Mouse (Mus musculus): ENCODE results near the gene Yipf3.
A peak's percentile ranks its signal among the peaks of the same experiment; 100 is the strongest.

Gene Yipf3

DNA sequence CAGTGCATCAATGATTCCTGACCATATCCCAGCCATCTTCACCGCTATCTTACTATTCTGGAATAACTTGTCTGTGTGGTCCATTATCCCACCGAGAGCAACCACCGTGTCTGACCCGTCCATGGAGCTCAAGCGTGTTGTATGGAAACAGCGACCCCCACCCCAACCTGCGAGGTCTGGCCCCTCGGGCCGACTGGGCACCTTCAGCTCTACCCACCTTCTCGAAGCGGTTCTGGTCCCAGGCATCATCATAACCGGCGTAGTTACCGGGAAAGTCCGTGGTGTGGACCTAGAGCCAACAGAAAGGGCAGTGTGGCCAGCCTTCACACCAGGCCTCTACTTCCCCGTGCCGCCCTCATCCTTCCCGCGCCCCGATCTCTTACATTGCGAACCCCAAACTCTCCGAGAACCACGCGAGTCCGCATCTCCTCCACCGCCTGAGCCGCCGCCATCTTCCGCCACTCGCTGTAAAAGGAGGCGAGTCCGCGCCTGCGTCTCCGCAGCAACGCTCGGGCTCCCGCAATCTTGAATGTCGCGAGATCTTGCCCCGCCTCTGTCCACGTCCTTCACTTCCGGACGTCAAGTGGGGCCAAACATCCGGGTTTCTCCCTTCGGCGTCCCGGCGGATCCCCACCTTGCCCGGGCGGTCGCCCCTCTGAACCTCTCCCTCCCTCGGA, at the start of gene Yipf3, which contains the start of gene Polr1c:
Gene Yipf3 (plus strand): TSS at position 569 of the 677 bp plus-strand sequence.
Gene Polr1c (minus strand): TSS at position 543 of the 677 bp plus-strand sequence.
- peak; percentile 77; the same call in 1 of the 2 replicates for TF ChIP-seq GATA4 (IDR thresholded peaks at IDR 0.05; ENCODE audit: insufficient replicate concordance, low read length)

DNA sequence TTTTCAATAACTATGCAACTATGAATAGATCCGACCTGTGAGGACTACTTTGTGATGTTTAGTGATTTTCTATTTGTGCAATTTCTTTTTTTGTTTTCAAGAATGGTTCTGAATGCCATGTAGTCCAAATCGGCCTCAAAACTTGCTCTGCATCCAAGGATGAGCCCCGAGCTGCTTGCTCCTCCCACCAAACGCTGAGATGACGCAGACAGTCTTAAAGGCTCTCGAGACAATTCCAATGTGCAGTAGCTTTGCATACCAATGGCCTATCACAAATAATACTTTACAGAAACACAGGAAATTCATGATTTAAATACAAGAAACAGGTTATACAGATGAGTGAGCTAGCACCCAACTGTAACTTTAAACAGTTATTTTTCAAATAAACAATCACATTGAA, 46.7 kb upstream of the Yipf3 start:
- TF ChIP-seq GATA4 (IDR thresholded peaks at IDR 0.05; ENCODE audit: insufficient replicate concordance, low read length), result no peak

DNA sequence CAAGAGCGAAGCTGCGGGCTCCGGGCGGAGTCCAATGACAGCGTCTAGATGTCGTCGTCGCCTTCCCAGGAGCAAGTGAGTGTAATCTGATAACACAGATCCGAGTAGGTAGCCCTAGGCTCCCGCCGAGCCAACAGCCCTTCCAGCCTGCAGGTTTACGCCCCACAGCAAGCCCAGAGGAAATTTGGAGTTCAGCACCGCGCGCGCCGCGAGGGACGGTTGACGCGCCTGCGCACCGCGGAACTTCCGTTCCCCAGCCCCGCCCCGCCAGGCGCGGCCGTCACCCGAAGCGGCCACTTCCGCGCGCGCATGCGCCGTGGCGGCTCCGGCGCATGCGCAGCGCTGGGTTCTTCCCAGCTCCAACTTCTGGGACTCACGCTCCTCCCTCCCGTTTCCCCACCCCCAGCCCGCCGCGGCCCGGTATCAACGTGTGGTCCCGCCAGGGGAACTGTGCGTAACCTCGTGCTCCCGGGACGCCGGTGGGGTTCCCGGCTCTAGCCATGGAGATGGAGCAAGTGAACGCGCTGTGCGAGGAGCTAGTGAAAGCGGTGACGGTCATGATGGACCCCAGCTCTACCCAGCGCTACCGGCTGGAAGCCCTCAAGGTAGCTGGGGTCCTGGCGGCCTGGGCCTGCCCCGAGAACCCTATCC, 45.3 kb upstream of the Yipf3 start, which contains the start of the genes Polh and Xpo5:
Gene Polh (minus strand): TSS at position 225 of the 651 bp plus-strand sequence.
Gene Xpo5 (plus strand): TSS at position 362 of the 651 bp plus-strand sequence.
- peak; percentile 18; the same call in 1 of the 2 replicates for TF ChIP-seq GATA4 (IDR thresholded peaks at IDR 0.05; ENCODE audit: insufficient replicate concordance, low read length)

DNA sequence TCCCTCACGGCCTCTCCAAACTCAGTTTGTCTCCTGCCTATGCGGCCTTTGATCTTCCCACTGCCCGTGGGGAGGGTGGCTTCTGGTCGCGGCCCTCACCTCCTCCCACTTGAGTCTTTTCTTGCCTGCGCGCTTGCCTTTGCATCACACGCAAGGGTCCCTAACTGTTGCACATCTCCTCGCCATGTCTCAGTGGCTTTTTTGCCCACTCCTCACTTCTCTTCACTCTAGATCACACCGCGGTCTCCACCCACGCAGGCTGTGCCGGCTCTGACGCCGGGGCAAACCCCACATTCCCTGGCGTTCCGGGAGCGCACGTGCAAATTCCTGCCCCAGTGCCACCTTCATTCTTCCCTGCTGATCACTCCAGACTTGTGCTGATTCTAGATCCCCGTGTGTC, 44.8 kb upstream of the Yipf3 start:
- TF ChIP-seq GATA4 (IDR thresholded peaks at IDR 0.05; ENCODE audit: insufficient replicate concordance, low read length), result no peak

DNA sequence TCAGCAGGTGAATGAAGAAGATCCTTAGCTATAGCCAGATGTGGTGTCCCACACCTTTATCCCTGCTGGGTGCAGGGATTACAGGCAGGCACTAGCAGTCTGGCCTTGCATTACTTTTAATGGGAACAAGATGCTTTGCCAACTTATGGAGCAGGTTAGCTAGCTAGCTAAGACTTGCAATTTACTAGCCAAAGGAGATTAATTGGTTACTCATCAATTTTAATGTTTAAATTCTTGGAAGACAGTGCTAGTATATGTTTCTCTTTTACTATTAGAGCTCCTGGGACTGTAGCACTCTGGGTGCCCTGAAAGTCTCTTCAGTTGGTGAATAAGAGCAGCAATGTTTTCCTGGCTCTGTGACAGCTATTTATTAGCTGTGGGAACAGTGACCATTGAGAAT, 41.2 kb upstream of the Yipf3 start:
- TF ChIP-seq GATA4 (IDR thresholded peaks at IDR 0.05; ENCODE audit: insufficient replicate concordance, low read length), result no peak

DNA sequence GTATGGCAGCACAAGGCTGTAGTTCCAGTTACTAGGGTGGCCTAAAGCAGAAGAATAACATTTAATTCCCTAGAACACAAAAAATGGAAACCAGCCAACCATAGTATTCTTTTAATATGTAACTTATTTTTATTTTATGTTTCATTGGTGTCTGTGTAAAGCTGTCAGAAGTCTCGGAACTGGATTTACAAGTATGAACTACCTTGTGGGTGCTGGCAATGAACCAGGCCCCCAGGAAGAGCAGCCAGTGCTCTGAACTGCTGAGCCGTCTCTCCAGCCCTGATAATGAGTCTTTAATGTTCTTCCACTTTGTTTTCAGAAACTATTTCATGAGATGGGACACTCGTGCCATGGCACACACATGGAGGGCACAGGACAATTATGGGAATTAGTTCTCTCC, 37.3 kb upstream of the Yipf3 start:
- TF ChIP-seq GATA4 (IDR thresholded peaks at IDR 0.05; ENCODE audit: insufficient replicate concordance, low read length), result no peak

DNA sequence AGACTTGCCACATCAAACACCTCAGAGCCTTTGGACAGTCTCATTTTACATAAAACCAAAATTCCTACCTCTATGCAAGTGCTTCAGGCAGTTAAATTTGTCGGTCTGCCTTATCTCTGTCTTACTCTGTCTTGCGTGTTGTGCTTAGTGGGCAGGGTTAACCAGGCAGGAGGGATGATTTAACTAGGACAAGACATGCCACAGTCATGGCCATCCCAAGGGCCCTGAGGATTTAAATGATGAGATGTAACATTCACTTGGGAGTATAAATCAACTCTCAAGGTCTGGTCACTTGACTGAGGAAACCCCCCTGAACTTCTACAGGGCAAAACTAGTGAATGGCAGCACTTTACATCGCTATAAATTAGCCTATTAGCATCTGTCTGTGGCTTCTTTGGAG, 26.3 kb upstream of the Yipf3 start:
- TF ChIP-seq GATA4 (IDR thresholded peaks at IDR 0.05; ENCODE audit: insufficient replicate concordance, low read length), result no peak

DNA sequence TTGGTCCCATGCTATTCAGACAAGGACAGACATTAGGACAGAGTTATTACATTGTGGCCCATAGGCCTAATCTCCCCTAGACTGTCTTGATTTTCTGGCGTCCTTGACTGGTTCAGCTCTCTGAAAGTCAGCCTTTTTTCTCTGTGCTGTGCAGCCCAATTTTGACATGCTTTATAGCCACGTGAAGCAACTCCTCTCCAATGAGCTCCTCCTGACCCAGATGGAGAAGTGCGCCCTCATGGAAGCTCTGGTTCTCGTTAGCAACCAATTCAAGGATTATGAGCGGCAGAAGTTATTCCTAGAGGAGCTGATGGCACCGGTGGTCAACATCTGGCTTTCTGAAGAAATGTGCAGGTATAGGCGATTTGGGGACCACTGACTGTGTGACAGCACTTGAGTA, 20.3 kb upstream of the Yipf3 start:
- TF ChIP-seq GATA4 (IDR thresholded peaks at IDR 0.05; ENCODE audit: insufficient replicate concordance, low read length), result no peak

DNA sequence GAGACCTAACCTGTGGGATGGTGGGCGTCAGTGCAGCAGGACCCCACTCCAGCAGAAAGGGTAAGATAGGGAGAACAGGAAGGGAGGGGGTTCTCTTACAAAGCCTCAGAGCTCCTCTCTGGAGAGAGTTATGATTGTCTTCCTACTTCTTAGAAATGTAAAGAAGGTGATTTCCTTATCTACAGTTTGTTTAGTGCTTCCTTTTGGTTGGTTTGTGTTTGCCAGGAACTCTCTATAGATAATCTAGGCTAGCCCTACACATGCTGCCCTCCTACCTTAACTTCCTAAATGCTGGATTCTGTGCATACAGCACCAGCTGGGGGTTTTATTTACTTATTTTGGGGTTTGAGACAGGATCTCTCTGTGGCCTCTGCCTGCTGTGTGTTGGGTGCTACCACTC, 11.8 kb upstream of the Yipf3 start:
- TF ChIP-seq GATA4 (IDR thresholded peaks at IDR 0.05; ENCODE audit: insufficient replicate concordance, low read length), result no peak

DNA sequence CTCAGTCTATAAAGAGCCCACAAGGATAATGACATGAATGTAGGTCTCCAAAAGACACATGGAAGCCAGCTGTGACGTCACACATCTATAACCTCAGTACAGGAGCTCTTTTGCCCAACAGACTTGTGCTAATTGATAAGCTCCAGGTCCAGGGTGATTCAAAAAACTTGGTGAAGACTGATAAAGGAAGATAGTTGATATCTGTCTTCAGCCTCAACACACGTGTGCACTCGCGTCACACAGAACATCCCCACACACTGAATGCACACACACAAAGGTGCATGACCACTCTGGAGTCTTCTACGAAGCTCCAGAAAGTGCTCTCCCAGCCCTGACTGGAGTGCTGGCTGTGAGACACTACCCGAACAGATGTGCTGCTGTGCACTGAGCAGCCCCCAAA, 10.8 kb upstream of the Yipf3 start:
- no peak for TF ChIP-seq GATA4 (IDR thresholded peaks at IDR 0.05; ENCODE audit: insufficient replicate concordance, low read length)

DNA sequence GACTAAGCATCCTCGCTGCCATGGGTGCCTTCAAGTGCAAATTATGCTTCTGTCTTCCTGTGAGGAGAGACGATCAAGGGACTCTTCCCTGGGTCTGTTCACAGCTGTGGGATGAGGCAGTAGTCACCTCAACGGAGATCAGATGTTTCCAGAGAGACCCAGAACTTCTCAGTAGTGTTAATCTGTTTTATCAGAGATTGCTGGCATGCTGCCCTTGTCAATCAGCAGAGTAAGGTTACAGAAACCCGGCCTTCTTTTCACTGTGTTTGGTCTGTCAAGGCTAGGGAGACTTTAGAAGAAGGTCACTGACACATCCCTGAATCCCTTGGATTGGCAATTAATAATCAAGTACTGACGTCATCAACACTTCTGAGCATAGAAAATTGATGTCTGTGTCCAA, 10.4 kb upstream of the Yipf3 start:
- TF ChIP-seq GATA4 (IDR thresholded peaks at IDR 0.05; ENCODE audit: insufficient replicate concordance, low read length), result no peak

DNA sequence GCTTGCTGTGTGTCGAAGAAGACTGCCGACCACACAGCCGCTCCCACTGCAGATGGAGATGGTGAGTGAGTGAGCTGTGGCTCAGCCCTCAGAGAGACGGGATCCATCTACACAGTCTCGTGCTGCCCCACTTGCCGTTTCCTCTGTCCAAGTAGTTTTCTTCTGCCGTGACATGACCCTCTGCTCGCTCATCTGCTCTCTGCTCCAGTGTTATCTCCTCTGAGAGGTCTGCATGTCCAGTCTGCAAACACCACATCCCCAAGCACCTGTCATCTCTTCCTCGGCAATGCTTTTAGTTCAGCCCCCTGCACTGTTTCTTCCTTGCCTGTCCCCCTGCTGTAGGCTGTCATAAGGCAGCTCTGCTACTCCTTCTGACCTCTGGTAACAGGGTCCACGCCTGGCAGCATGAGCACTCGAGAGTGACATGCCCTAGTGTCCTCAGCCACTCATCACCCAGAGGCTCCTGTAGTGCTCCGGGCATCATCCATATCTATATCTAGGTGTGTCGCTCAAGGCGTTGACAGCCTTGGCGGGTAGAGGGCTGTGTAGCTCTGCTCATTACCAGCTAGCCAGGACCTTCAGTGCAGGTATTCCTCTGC, 8.3 kb upstream of the Yipf3 start:
- TF ChIP-seq GATA4 (IDR thresholded peaks at IDR 0.05; ENCODE audit: insufficient replicate concordance, low read length), result no peak

DNA sequence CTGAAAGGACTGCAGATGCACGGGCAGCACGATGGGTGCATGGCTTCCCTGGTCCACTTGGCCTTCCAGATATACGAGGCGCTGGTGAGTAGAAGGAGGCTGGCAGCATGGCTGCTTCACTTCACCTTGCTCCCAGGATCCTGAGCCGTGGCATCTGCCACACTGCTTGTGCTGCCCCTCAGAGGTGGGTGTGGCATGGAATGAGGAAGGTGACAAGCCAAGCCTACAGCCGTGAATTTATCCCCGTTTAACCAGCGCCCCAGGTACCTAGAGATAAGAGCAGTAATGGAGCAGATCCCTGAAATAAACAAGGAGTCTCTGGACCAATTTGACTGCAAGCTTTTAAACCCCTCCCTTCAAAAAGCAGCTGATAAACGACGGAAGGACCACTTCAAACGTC, 6.4 kb upstream of the Yipf3 start:
- TF ChIP-seq GATA4 (IDR thresholded peaks at IDR 0.05; ENCODE audit: insufficient replicate concordance, low read length), result no peak

DNA sequence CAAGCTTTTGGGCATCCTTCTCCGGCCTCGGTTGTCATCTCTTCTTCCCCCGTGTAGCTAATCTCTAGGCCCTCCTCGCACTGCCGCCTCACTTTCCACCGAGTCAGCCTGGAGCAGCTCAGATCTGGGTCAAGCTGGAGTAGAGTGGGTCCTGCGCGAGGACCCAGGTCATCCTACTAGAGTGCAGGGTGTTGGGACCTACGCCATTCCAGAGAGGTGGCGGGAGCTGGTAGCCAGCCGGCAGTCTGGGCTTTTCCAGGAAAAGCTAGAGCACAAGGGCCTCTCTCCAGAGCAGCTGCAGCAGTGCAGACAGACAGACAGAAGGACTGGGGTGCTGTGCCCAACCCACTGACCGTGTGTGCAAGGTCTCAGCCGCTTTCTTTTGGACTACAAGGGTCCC, 5.6 kb upstream of the Yipf3 start:
- no peak for TF ChIP-seq GATA4 (IDR thresholded peaks at IDR 0.05; ENCODE audit: insufficient replicate concordance, low read length)

DNA sequence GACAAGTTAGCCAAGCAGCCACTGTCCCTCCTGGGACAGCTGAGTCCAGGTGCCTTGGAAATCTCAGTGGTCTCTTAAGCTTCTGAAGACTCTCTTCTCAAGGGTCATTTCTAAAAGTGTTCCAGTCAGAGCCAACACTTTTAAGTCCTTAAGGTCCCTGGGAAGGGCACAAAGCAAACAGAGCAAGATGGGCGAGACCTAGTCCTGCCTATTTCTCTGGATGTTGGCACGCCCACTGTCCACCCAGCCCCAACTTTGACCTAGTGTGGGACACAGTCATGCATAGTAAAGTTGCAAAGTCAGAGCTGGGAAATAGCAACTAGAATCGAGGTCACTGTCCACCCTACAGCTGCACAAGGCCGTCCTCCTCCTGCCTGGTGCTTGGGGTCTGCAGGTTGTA, 4.9 kb upstream of the Yipf3 start:
- TF ChIP-seq GATA4 (IDR thresholded peaks at IDR 0.05; ENCODE audit: insufficient replicate concordance, low read length), result no peak

DNA sequence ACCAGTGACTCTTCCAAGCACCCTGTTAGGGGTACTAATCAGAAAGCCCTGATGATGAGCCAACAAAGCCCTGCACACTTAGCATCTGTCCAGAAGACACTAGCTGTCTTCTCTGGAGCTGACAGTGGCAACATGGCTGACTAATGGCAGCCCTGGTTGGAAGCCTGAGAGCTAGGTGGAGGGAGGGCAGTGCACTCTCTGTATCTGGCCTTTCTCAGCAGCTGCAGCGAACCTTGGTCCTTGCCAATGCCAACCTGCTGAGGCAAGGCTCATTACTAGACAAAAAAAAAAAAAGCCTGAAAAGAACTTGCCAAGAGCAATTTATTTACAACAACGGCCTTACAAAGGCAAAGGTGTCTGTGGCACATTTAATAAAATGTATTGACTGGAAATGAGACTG, 4.3 kb upstream of the Yipf3 start:
- TF ChIP-seq GATA4 (IDR thresholded peaks at IDR 0.05; ENCODE audit: insufficient replicate concordance, low read length), result no peak
